Mouse (Mus musculus): Measurements from ENCODE around the gene Rarres1. TPM values are rescaled to one million over a fixed set of nuclear protein-coding genes. Genes with fewer than 3 reads are reported as not detected.

The Rarres1 gene
- total RNA-seq, 2 experiments from 2014 or later = 2.4 to 2.7 TPM

DNA sequence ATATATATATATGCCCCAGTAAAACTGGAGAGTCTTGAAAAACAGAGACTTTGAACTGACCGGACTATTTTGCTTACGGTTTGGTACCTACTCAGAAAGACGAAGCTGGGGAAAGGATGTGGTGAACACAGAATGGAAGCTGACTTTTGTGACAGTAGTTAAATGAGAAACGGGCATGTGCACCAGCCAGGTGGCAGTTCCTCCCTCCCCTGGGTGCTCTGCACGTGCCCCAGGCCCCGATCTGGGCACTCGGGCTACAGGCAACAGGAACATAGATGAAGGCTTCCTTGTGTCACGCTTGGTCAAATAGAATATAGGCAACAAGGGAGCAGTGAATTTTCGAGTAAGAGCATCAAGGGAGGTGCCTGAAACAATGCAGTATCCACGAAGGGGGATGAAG, 19.0 kb downstream of the Rarres1 start:
- no peak for DNase-seq (ENCODE audit: low spot score in 2 of 2)

- no peak for DNase-seq (ENCODE audit: low spot score in 2 of 2)
Observed at GRCm38 (mm10) chr3:67493132-67493531, 22.2 kb downstream of the Rarres1 start.

DNA sequence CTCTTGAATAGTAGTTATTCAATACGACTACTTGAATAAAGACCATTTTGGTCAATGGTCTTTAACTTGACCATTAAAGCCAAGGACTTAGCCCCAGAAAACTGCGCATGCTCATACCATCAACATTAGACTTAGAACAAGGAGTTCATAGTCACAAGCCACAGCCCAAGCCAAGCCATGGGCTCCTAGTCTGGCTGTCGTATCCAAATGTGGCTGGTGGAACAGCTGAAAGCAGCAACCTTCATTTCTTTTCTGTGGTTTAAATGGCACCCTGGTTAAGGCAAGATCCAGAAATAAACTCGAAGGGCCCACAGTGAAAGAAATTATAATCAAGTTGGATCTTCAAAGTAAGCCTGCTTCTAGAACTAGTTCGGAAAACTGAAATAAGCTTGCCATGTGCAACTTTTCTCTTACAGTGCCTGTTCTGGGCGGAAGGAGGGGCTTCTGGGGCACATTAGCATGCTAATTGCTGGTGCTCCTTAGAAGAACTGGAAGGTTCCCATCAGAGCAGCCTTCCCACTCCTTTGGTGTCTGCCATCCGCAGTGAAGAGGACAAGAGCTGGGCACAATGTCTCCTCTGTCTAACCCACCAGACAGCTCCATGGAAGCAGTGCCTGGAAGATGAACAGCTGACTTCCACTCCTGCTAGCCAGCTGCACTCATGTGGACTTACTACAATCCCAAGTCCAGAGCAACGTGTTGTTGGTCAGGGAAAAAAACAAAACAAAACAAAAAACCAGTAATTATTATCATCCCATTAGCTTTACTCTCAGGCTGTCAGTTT, 23.0 kb downstream of the Rarres1 start:
- DNase-seq (ENCODE audit: low spot score in 2 of 2) = no peak

DNA sequence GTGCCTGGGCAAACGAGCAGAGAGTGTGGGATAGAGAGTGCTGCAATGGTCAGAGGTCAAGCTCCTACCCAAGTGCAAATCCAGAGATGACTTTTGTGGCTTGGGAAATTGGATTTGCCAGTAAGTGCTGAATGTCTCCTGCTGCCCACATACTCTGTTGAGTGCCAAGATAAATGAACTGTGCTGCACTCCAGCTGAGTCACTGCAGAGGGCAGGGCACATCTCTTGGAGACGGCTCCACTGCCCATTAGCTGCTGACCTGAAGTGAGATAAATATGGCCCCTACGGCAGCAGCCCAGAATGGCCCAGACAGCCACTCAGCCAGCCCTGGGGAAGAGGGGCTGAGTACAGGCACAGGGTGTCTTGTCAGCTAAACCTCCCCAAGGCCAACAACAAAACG, 25.2 kb downstream of the Rarres1 start:
- no peak for DNase-seq (ENCODE audit: low spot score in 2 of 2)

GRCm38 (mm10) chr3:67485233-67485632, 30.1 kb downstream of the Rarres1 start:
- DNase-seq (ENCODE audit: low spot score in 2 of 2) = no peak

- DNase-seq (ENCODE audit: low spot score in 2 of 2) = no peak
Observed at GRCm38 (mm10) chr3:67482400-67482799, 32.9 kb downstream of the Rarres1 start.

GRCm38 (mm10) chr3:67479806-67480205, 35.5 kb downstream of the Rarres1 start:
- DNase-seq (ENCODE audit: low spot score in 2 of 2) = no peak

DNA sequence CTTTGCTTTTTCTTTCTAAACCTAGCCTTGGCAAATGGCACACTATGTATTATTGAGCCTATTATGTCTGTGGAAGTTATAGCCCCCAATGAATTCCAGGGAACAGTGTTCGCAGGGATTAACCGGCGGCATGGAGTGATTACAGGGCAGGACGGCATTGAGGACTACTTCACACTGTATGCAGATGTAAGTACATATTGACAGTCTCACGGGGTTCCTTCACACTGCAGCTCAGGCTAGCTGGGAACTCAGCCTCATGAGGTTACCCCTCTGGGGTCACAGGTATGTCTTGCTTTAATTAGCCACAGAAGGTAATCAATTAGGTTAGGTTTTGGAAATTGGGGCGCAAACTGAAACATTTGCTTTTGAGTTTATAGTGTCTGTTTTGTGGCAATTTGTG, 41.9 kb downstream of the Rarres1 start:
- DNase-seq (ENCODE audit: low spot score in 2 of 2) = no peak

GRCm38 (mm10) chr3:67471408-67472127, 43.8 kb downstream of the Rarres1 start:
- no peak for DNase-seq (ENCODE audit: low spot score in 2 of 2)

- DNase-seq (ENCODE audit: low spot score in 2 of 2) = no peak
Observed at GRCm38 (mm10) chr3:67467281-67467680, 48.0 kb downstream of the Rarres1 start.

DNA sequence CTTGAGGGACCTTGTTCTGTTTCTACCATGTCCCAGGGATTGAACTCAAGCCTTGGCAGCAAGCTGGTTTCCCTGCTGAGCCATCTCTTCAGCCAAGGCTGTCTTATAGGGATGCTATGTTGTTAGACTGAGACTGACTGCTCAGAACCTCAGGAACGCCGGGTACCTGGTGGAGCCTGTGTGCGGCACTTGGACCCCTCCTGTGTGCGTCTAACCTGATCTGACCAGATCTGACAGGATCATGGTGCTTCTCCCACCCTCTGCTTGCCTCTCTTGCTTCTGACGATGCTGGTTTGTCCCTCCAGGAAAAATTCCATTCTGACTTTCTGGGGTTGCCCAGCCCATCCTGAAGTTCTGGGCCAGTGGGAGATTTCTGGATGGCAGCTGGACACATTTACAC, 48.7 kb downstream of the Rarres1 start:
- no peak for DNase-seq (ENCODE audit: low spot score in 2 of 2)

DNA sequence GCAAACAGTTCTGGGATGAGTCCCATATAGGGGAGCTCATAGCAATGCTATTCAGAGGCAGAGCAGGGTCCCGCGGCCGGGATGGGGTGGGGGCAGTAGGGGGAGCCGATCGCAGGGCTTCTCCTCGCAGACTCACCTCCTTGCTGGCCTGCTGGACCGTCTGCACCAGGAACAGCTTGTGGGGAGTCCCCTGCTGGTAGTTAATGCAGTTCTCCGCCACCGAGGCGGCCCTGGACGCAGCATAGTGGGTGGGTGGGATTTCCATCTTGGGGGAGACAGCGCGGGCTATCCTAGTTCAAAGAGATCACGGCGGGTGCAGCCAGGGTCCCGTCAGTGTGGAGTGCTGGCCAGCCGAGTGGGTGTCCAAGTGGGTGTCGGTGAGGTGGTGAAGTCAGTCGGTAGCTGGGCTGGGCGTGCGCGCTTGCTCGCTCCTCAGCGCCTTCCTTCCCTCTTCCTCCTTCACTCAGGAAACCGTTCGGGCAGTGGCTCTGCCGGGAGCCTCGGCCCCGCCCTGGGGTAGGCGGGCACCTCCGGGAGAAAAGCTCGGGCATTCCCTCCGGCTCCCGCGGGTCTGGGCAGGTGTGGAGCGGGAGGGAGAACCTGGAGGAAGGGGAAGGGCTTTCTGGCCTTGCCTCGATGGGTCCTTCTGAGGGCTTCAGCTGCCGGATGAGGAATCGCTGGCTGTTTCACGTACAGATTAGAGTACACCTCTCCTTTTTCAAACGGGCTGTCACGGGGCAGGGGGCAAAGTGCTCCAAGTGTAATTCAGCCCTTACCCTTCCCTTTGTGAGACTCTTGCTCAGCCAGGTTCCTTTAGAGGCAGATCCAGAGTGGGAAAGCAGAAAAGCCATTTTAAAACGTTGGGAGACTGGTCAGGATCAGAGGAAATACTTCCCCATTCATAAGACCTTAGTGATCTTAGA, 51.6 kb downstream of the Rarres1 start, which contains the start of gene Lxn:
Gene Lxn, minus strand, starts transcription at position 477 of the 923 bp plus-strand sequence.
- DNase-seq (ENCODE audit: low spot score in 2 of 2) = peak; percentile 38 to 58

GRCm38 (mm10) chr3:67463001-67463400, 52.3 kb downstream of the Rarres1 start:
- no peak for DNase-seq (ENCODE audit: low spot score in 2 of 2)

- DNase-seq (ENCODE audit: low spot score in 2 of 2) = no peak
Observed at GRCm38 (mm10) chr3:67462578-67462977, 52.7 kb downstream of the Rarres1 start.

DNA sequence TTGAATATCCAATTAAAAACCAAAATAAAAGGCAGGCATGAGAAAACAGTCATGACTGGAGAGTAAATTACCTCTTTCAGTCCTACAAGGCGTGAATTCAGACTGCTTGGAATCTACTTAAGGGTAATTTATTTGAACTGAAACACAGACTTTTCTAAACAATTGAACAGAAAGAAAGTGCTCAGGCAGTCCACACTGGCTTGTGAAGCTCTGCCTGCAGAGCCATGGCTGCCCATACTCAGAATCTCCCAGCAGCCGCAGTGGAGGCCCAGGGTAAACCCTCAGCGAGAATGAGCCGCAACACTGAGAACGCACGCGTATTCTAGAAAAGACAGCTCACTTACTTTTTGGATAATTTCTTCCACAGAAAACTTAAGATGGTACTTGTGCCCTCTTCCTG, 53.3 kb downstream of the Rarres1 start:
- DNase-seq (ENCODE audit: low spot score in 2 of 2) = no peak

- DNase-seq (ENCODE audit: low spot score in 2 of 2) = no peak
Observed at GRCm38 (mm10) chr3:67459881-67460280, 55.4 kb downstream of the Rarres1 start.

DNA sequence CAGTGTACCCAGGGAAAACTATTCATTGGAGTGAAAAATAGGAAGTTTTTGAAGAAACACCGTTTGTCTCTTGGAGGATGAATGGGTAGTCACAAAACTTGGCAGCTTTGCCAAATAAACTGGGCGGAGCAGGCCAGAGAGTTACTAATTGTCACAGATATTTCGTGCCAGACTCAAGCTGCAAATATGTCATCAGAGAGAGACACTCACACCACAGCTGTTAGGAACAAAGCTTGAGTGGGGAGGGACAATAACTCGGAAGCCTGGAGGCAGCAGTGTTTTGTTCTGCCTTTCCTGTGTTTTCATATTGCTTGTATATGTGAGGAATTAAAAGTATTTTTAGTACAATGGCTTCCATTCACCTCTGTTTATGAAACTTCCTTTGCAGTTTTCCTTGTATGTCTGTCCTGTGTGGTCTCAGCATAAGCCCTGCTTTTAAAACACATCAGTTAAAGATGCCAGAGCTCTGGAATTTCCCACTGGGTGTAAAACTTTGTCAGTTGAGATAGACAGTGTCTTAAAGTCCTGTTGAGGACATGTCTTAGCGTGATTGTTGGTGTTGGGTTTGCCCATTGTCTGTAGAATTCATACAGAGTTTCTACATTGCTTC, 64.6 kb downstream of the Rarres1 start:
- no peak for DNase-seq (ENCODE audit: low spot score in 2 of 2)

- no peak for DNase-seq (ENCODE audit: low spot score in 2 of 2)
Observed at GRCm38 (mm10) chr3:67449660-67450059, 65.7 kb downstream of the Rarres1 start.

DNA sequence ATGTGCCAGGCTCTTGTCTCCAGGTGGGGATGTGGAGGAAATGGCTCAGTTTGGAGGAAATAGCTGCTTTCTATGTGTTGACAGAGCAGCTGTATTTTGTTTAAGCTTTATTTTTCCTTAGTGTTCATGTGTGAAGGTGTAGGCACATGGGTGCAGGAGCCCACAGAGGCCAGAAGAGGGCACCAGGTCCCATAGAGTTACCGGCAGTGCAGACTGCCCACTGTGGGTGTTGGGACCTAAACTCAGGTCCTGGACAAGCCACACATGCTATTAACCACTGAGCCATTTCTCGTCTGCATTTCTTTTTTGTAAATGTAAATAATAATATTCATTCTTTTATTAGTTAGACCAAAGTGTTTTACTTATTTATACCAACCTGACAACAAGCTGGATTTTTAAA, 68.2 kb downstream of the Rarres1 start:
- no peak for DNase-seq (ENCODE audit: low spot score in 2 of 2)

- no peak for DNase-seq (ENCODE audit: low spot score in 2 of 2)
Observed at GRCm38 (mm10) chr3:67434011-67434410, 81.3 kb downstream of the Rarres1 start.

DNA sequence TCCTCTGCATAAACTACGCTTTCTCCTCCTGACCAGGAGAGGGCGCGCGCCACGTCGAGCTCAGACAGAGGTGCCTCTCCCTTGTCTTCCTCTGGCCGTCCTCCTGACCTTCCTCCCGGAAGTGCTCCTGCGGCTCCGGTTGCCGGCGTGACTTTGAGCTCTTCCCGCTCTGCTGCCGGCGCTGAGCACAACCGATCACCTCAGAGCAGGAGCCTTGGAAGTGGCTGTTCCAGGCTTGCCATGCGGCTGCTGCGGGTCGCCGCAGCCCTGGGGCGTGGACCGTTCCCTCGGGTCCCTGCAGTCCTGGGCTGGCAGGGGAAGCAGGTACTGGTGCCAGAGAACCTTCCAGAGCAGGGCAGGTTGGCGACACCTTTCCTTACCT, 85.3 kb downstream of the Rarres1 start, which contains the start of gene Gfm1:
Gene Gfm1, plus strand, starts transcription at position 98 of the 382 bp plus-strand sequence.
- peak; percentile 72 to 84 for DNase-seq (ENCODE audit: low spot score in 2 of 2)

Data from gastrocnemius, postnatal 4 days (tissue).